Mouse (Mus musculus) hindbrain, embryonic 14.5 days (tissue): ENCODE measurements around the gene Hlx. TPM values are rescaled to one million over a fixed set of nuclear protein-coding genes. Genes with fewer than 3 reads are reported as not detected.

ENCODE experiments used
- polyA plus RNA-seq: library from polyadenylated mRNA; unstranded; fragments of >200 nt; fragmentation: Nextera tagmentation; extraction: Ambion mirVana; gene quantifications from 2 replicates; pipeline ENCODE4 v1.2.1, GENCODE M21; 2014

Hlx gene
- polyA plus RNA-seq, 1 experiment from 2014 or later, result 2.0 TPM

Other genes starting within 250 kb of the Hlx start
- gene Marc1, start 78.7 kb upstream of the Hlx start, polyA plus RNA-seq, result 0.21 and 0.33 TPM in 2 replicates
- gene Marc2, start 113.8 kb upstream of the Hlx start, polyA plus RNA-seq, result 141 and 144 TPM in 2 replicates
- gene C130074G19Rik, start 150.6 kb upstream of the Hlx start, polyA plus RNA-seq, result 1.1 and 1.5 TPM in 2 replicates